Mouse (Mus musculus) lung, postnatal 0 days (tissue): ENCODE results near the gene Epb41l2. TPM values are rescaled to one million over a fixed set of nuclear protein-coding genes. Genes with fewer than 3 reads are reported as not detected.

ENCODE experiments used
- ATAC-seq: fragments of 200-750 bp; cut with Nextera tagmentation; 2 replicates; pipeline ENCODE4 v1.8.0; 2017; ENCODE audit warnings: moderate library complexity
- DNase-seq: peaks from one replicate; pipeline ENCODE4 v3.0.0-alpha.2; 2016; ENCODE audit warnings: low spot score
- H3K27ac ChIP-seq: fragments of 300-500 bp; sonication (generic); 2 replicates; pipeline ENCODE4 v1.5.1; 2014; ENCODE audit warnings: antibody characterized with exemption, mild to moderate bottlenecking, low read length, mixed read lengths
- H3K27me3 ChIP-seq: fragments of 300-500 bp; sonication (generic); replicated peaks from 2 replicates; pipeline ENCODE4 v1.6.1; 2014; ENCODE audit warnings: low read length, mixed read lengths; ENCODE audit not compliant: insufficient read depth
- H3K36me3 ChIP-seq: fragments of 300-500 bp; sonication (generic); 2 replicates; pipeline ENCODE4 v1.6.1; 2014; ENCODE audit warnings: low read length, mixed read lengths; ENCODE audit not compliant: insufficient read depth
- H3K4me1 ChIP-seq: fragments of 300-500 bp; sonication (generic); 2 replicates; pipeline ENCODE4 v1.6.1; 2014; ENCODE audit warnings: antibody characterized with exemption, low read depth, low read length, mixed read lengths; ENCODE audit not compliant: insufficient read depth
- H3K4me2 ChIP-seq: fragments of 300-500 bp; sonication (generic); replicated peaks from 2 replicates; pipeline ENCODE4 v1.6.1; 2014; ENCODE audit warnings: low read depth, mild to moderate bottlenecking, low read length, moderate library complexity, mixed read lengths
- H3K4me3 ChIP-seq: fragments of 300-500 bp; sonication (generic); 2 replicates; pipeline ENCODE4 v1.5.1; 2014; ENCODE audit warnings: low read depth, low read length
- H3K9ac ChIP-seq: fragments of 300-500 bp; sonication (generic); replicated peaks from 2 replicates; pipeline ENCODE4 v1.6.1; 2014; ENCODE audit warnings: low read depth, mild to moderate bottlenecking
- H3K9me3 ChIP-seq: fragments of 300-500 bp; sonication (generic); 2 replicates; pipeline ENCODE4 v1.6.1; 2016; ENCODE audit warnings: low read length, mixed read lengths
- CTCF ChIP-seq: IDR thresholded peaks from 2 replicates; pipeline ENCODE4 v1.5.1; 2016; ENCODE audit warnings: antibody characterized with exemption, mild to moderate bottlenecking
- EP300 ChIP-seq: IDR thresholded peaks from 2 replicates; pipeline ENCODE4 v1.6.1; 2016; ENCODE audit warnings: antibody characterized with exemption, mild to moderate bottlenecking, control low read depth
- WGBS: fragments of 180-500 bp; shearing (Covaris S2); extraction: QIAGEN DNeasy Blood & Tissue Kit; methylation state at CpG from one replicate; pipeline ENCODE4 v1.1.7; 2014; 5-methylcytosine and 5-hydroxymethylcytosine counted together
- polyA plus RNA-seq: library from polyadenylated mRNA; unstranded; fragments of >200 nt; fragmentation: Nextera tagmentation; extraction: Ambion mirVana; gene quantifications from 2 replicates; pipeline ENCODE4 v1.2.1, GENCODE M21; 2015

The Epb41l2 gene
- polyA plus RNA-seq, 1 experiment from 2014 or later, result 48.2 TPM

DNA sequence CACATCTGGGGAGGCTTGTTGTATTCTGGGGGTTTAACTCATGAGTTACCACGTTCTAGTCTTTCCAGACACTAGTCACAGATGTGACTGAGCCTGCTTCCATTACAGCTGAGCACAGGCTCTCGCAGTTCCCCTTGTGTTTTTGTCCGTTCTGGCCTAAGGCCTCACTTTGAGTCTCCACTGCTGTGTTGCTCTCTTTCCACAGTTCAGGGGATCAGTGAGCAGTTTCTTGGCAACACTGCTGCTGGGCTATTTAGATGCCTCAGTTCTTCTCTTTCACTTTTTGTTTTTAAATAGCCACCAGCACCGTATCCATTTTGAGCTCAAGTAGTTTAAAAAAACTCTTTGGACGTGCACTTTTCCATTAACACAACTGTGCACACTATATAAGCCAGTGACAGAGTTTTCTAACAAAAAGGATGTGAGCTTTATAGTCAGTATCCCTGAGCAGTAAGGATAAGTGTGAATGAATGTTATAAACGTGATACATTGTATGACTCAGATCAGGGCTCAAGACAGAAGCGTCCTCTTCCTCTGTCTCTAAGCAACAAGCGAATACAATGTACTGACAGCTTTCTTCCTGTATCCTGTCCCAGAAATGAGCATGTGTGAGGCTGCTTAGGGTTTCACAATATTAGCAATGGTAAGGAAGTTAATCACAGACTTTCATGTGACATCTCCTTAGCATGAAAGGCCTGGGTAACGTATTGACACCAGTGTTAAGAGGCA lies 28.1 kb upstream of the Epb41l2 start:
- no peaks in the 10 kb centered on the region for H3K9me3 ChIP-seq
- no peak overlapping the region for H3K9ac ChIP-seq
- WGBS, result 45% methylated on average over 9 of the region's 9 CpGs
- no peaks in the 10 kb centered on the region for H3K36me3 ChIP-seq
- no peak overlapping the region for H3K4me2 ChIP-seq
- no peaks in the 10 kb centered on the region for H3K4me1 ChIP-seq
- H3K27me3 ChIP-seq, result no peaks in the 10 kb centered on the region
- no peak overlapping the region for H3K4me3 ChIP-seq
- H3K27ac ChIP-seq, result peak overlapping the region; percentile 32; the same call in 1 of the 2 replicates
- ATAC-seq (peak; percentile 96), DNase-seq (peak; percentile 85)
- TF ChIP-seq CTCF (no peak), EP300 (peak; percentile 76)

- ATAC-seq, result peak; percentile 35
- Histone ChIP-seq H3K4me1 (no peaks in the 10 kb centered on the region), H3K27me3 (no peaks in the 10 kb centered on the region), H3K9ac (no peak overlapping the region), H3K36me3 (no peaks in the 10 kb centered on the region), H3K9me3 (no peaks in the 10 kb centered on the region), H3K4me2 (no peak overlapping the region), H3K27ac (no peak overlapping the region), H3K4me3 (no peak overlapping the region)
- TF ChIP-seq EP300, result peak; percentile 53
- TF ChIP-seq CTCF, result no peak
- DNase-seq, result peak; percentile 27
- 27% methylated on average over 4 of the region's 4 CpGs for WGBS
These were observed 26.1 kb upstream of the Epb41l2 start for GRCm38 (mm10) chr10:25333390-25334079.

GRCm38 (mm10) chr10:25340675-25341074 lies 18.9 kb upstream of the Epb41l2 start:
- Histone ChIP-seq H3K27me3 (no peaks in the 10 kb centered on the region), H3K4me2 (no peak overlapping the region), H3K4me1 (no peaks in the 10 kb centered on the region), H3K27ac (no peak overlapping the region), H3K9me3 (no peaks in the 10 kb centered on the region), H3K4me3 (no peak overlapping the region), H3K36me3 (no peaks in the 10 kb centered on the region), H3K9ac (no peak overlapping the region)
- no peak for ATAC-seq
- TF ChIP-seq EP300 (no peak), CTCF (no peak)
- DNase-seq, result no peak
- 87% methylated on average over 5 of the region's 5 CpGs for whole genome bisulfite sequencing

DNA sequence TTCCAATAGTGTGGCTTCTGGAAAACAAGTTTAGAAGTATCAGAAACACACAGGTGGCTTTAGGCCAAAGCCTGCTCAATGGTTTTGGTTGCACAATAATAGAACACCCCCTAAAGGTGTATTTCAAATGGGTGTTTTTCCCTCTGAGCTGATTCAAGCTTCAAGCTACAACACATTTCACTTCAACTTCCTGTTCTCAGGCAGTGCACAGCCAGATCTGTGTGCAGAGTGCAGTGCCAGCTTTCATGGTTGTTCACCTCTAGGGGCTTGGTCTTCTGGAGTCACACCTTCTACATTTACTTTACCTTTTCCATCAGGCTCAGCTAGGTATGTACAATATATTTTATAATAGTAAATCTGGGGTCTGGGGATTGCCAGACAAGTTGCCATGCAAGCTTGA lies 16.8 kb upstream of the Epb41l2 start:
- H3K27ac ChIP-seq, result no peak overlapping the region
- no peak overlapping the region for H3K4me3 ChIP-seq
- no peak overlapping the region for H3K4me2 ChIP-seq
- no peaks in the 10 kb centered on the region for H3K36me3 ChIP-seq
- H3K27me3 ChIP-seq, result no peaks in the 10 kb centered on the region
- no peak overlapping the region for H3K9ac ChIP-seq
- no peaks in the 10 kb centered on the region for H3K4me1 ChIP-seq
- TF ChIP-seq CTCF (no peak), EP300 (no peak)
- no peak for ATAC-seq
- H3K9me3 ChIP-seq, result no peaks in the 10 kb centered on the region
- DNase-seq, result no peak

- H3K27me3 ChIP-seq, result no peaks in the 10 kb centered on the region
- no peak overlapping the region for H3K27ac ChIP-seq
- no peak for ATAC-seq
- H3K4me1 ChIP-seq, result no peaks in the 10 kb centered on the region
- TF ChIP-seq EP300, result no peak
- no peak for TF ChIP-seq CTCF
- H3K36me3 ChIP-seq, result no peaks in the 10 kb centered on the region
- DNase-seq, result no peak
- no peak overlapping the region for H3K9ac ChIP-seq
- H3K9me3 ChIP-seq, result no peaks in the 10 kb centered on the region
- no peak overlapping the region for H3K4me3 ChIP-seq
- no peak overlapping the region for H3K4me2 ChIP-seq
- WGBS, result 92% methylated on average over 3 of the region's 3 CpGs
These were observed 5.7 kb upstream of the Epb41l2 start for GRCm38 (mm10) chr10:25353941-25354340.

DNA sequence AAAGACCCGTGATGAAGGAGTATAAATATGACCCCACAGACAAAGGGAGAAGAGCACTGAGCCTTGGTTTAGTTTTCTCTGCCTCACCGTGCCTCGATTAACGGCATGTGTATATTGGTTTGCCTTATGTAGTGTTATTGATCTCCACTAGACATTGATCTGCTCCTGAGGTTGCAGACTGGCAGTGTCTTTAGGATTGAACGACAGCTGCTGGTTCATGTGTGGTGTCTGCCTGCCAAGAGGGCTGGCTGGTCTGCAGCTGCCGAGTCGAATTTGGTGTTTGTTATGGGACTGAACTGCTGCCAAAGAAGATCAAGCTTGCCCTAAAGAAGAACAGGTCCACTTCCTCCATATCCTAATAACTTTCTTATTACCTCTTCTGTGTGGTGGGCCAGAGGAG lies 5.2 kb upstream of the Epb41l2 start:
- ATAC-seq (no peak), DNase-seq (no peak)
- H3K4me2 ChIP-seq, result no peak overlapping the region
- no peak overlapping the region for H3K9ac ChIP-seq
- no peaks in the 10 kb centered on the region for H3K4me1 ChIP-seq
- H3K27me3 ChIP-seq, result no peaks in the 10 kb centered on the region
- no peaks in the 10 kb centered on the region for H3K9me3 ChIP-seq
- no peak overlapping the region for H3K27ac ChIP-seq
- WGBS, result 73% methylated on average over 7 of the region's 7 CpGs
- no peak for TF ChIP-seq EP300
- TF ChIP-seq CTCF, result no peak
- H3K36me3 ChIP-seq, result no peaks in the 10 kb centered on the region
- H3K4me3 ChIP-seq, result no peak overlapping the region
